Mouse (Mus musculus) hindbrain, embryonic 12.5 days (tissue): Measurements from ENCODE around the gene Zfp963. TPM values are rescaled to one million over a fixed set of nuclear protein-coding genes. Genes with fewer than 3 reads are reported as not detected.

Source experiments
- ATAC-seq: fragments of 200-750 bp; cut with Nextera tagmentation; 2 replicates; pipeline ENCODE4 v1.8.0; 2017; ENCODE audit warnings: moderate TSS enrichment; ENCODE audit not compliant: low FRiP score
- H3K27ac ChIP-seq: fragments of 300-500 bp; sonication (generic); 2 replicates; pipeline ENCODE4 v1.5.1; 2016; ENCODE audit warnings: mild to moderate bottlenecking
- H3K27me3 ChIP-seq: fragments of 300-500 bp; sonication (generic); 2 replicates; pipeline ENCODE4 v1.6.1; 2016; ENCODE audit warnings: mild to moderate bottlenecking
- H3K36me3 ChIP-seq: fragments of 300-500 bp; sonication (generic); 2 replicates; pipeline ENCODE4 v1.6.1; 2016; ENCODE audit warnings: mild to moderate bottlenecking
- H3K4me1 ChIP-seq: fragments of 300-500 bp; sonication (generic); 2 replicates; pipeline ENCODE4 v1.6.1; 2016
- H3K4me2 ChIP-seq: fragments of 300-500 bp; sonication (generic); replicated peaks from 2 replicates; pipeline ENCODE4 v1.6.1; 2016; ENCODE audit warnings: mild to moderate bottlenecking
- H3K4me3 ChIP-seq: fragments of 300-500 bp; sonication (generic); 2 replicates; pipeline ENCODE4 v1.5.1; 2016; ENCODE audit warnings: mild to moderate bottlenecking
- H3K9ac ChIP-seq: fragments of 300-500 bp; sonication (generic); 2 replicates; pipeline ENCODE4 v1.6.1; 2016; ENCODE audit warnings: mild to moderate bottlenecking, moderate library complexity
- H3K9me3 ChIP-seq: fragments of 300-500 bp; sonication (generic); replicated peaks from 2 replicates; pipeline ENCODE4 v1.6.1; 2016; ENCODE audit warnings: mild to moderate bottlenecking
- WGBS: fragments of 180-500 bp; shearing (Covaris S2); methylation state at CpG from one replicate; pipeline ENCODE4 v1.1.7; 2016; 5-methylcytosine and 5-hydroxymethylcytosine counted together
- polyA plus RNA-seq: library from polyadenylated mRNA; unstranded; fragments of >200 nt; fragmentation: Nextera tagmentation; extraction: Ambion mirVana; gene quantifications from 2 replicates; pipeline ENCODE4 v1.2.1, GENCODE M21; 2016

The Zfp963 gene
- polyA plus RNA-seq, 1 experiment from 2014 or later, result 7.3 TPM

GRCm38 (mm10) chr8:69789105-69789504, 39.3 kb upstream of the Zfp963 start:
- H3K9me3 ChIP-seq, result no peaks in the 10 kb centered on the region
- no peak for ATAC-seq
- no peak overlapping the region for H3K27ac ChIP-seq
- H3K27me3 ChIP-seq, result no peaks in the 10 kb centered on the region
- H3K4me2 ChIP-seq, result no peak overlapping the region
- no peak overlapping the region for H3K4me3 ChIP-seq
- H3K36me3 ChIP-seq, result peaks cover 6% of the 10 kb centered on the region
- no peak overlapping the region for H3K9ac ChIP-seq
- H3K4me1 ChIP-seq, result peaks cover 22% of the 10 kb centered on the region
- 92% methylated on average over 5 of the region's 5 CpGs for WGBS

- WGBS, result 75% methylated on average over 10 of the region's 12 CpGs
- no peak overlapping the region for H3K4me3 ChIP-seq
- no peak for ATAC-seq
- no peak overlapping the region for H3K9ac ChIP-seq
- H3K4me2 ChIP-seq, result no peak overlapping the region
- H3K27ac ChIP-seq, result no peak overlapping the region
- no peaks in the 10 kb centered on the region for H3K9me3 ChIP-seq
- peaks cover 13% of the 10 kb centered on the region for H3K4me1 ChIP-seq
- no peaks in the 10 kb centered on the region for H3K27me3 ChIP-seq
- no peaks in the 10 kb centered on the region for H3K36me3 ChIP-seq
Measured at GRCm38 (mm10) chr8:69777111-69777510, 27.3 kb upstream of the Zfp963 start.

GRCm38 (mm10) chr8:69775149-69775534, 25.4 kb upstream of the Zfp963 start:
- H3K9ac ChIP-seq, result peak overlapping the region; percentile 90; the same call in 1 of the 2 replicates
- peak overlapping the region; percentile 100 for H3K27ac ChIP-seq
- peak overlapping the region; percentile 74 for H3K4me3 ChIP-seq
- peak; percentile 36 for ATAC-seq
- WGBS, result 55% methylated on average over 2 of the region's 2 CpGs
- no peaks in the 10 kb centered on the region for H3K27me3 ChIP-seq
- H3K9me3 ChIP-seq, result no peaks in the 10 kb centered on the region
- peak overlapping the region; percentile 66 for H3K4me2 ChIP-seq
- no peaks in the 10 kb centered on the region; the same call in 1 of the 2 replicates for H3K36me3 ChIP-seq
- H3K4me1 ChIP-seq, result peaks cover 17% of the 10 kb centered on the region

GRCm38 (mm10) chr8:69774503-69775148, 24.9 kb upstream of the Zfp963 start, which contains the start of gene Gm20422:
TSS of gene Gm20422 (minus strand) at chr8:69774886.
- peak within 1 kb of the TSS; percentile 74 for H3K4me3 ChIP-seq
- peak within 1 kb of the TSS; percentile 66 for H3K4me2 ChIP-seq
- peak within 1 kb of the TSS; percentile 90 for H3K9ac ChIP-seq
- no peaks in the 10 kb centered on the region for H3K27me3 ChIP-seq
- H3K4me1 ChIP-seq, result peaks cover 17% of the 10 kb centered on the region
- H3K9me3 ChIP-seq, result no peaks in the 10 kb centered on the region
- H3K27ac ChIP-seq, result peak within 1 kb of the TSS; percentile 100
- under 1% methylated on average over 41 of the region's 41 CpGs for WGBS
- peaks cover under 1% of the 10 kb centered on the region for H3K36me3 ChIP-seq
- peak; percentile 99 for ATAC-seq

GRCm38 (mm10) chr8:69772106-69772505, 22.3 kb upstream of the Zfp963 start:
- H3K4me2 ChIP-seq, result no peak overlapping the region
- H3K27me3 ChIP-seq, result no peaks in the 10 kb centered on the region
- no peak overlapping the region for H3K9ac ChIP-seq
- WGBS, result 87% methylated on average over 2 of the region's 2 CpGs
- H3K9me3 ChIP-seq, result no peaks in the 10 kb centered on the region
- no peak overlapping the region for H3K27ac ChIP-seq
- H3K36me3 ChIP-seq, result peaks cover 26% of the 10 kb centered on the region
- ATAC-seq, result no peak
- peaks cover 17% of the 10 kb centered on the region for H3K4me1 ChIP-seq
- H3K4me3 ChIP-seq, result no peak overlapping the region

- no peak for ATAC-seq
- no peak overlapping the region for H3K4me3 ChIP-seq
- H3K9me3 ChIP-seq, result peaks cover 4% of the 10 kb centered on the region
- 92% methylated on average over 9 of the region's 9 CpGs for WGBS
- peaks cover 17% of the 10 kb centered on the region for H3K4me1 ChIP-seq
- no peaks in the 10 kb centered on the region for H3K27me3 ChIP-seq
- peaks cover 34% of the 10 kb centered on the region for H3K36me3 ChIP-seq
- no peak overlapping the region for H3K27ac ChIP-seq
- H3K9ac ChIP-seq, result no peak overlapping the region
- no peak overlapping the region for H3K4me2 ChIP-seq
Measured at GRCm38 (mm10) chr8:69771221-69771620, 21.5 kb upstream of the Zfp963 start.

GRCm38 (mm10) chr8:69761814-69762445, 12.2 kb upstream of the Zfp963 start:
- 96% methylated on average over 4 of the region's 4 CpGs for WGBS
- no peak for ATAC-seq
- no peak overlapping the region for H3K4me3 ChIP-seq
- peaks cover 5% of the 10 kb centered on the region for H3K9me3 ChIP-seq
- H3K27ac ChIP-seq, result no peak overlapping the region
- no peak overlapping the region for H3K4me2 ChIP-seq
- no peak overlapping the region for H3K9ac ChIP-seq
- peaks cover 72% of the 10 kb centered on the region for H3K36me3 ChIP-seq
- no peaks in the 10 kb centered on the region for H3K27me3 ChIP-seq
- no peaks in the 10 kb centered on the region for H3K4me1 ChIP-seq

GRCm38 (mm10) chr8:69758316-69758715, 8.5 kb upstream of the Zfp963 start:
- Histone ChIP-seq H3K27ac (no peak overlapping the region), H3K9me3 (no peaks in the 10 kb centered on the region), H3K4me1 (no peaks in the 10 kb centered on the region), H3K9ac (no peak overlapping the region), H3K4me3 (no peak overlapping the region), H3K4me2 (no peak overlapping the region), H3K27me3 (no peaks in the 10 kb centered on the region), H3K36me3 (peaks cover 45% of the 10 kb centered on the region)
- WGBS, result 95% methylated on average over 5 of the region's 5 CpGs
- no peak for ATAC-seq

- ATAC-seq, result no peak
- Histone ChIP-seq H3K9me3 (no peaks in the 10 kb centered on the region), H3K27me3 (no peaks in the 10 kb centered on the region), H3K9ac (no peak overlapping the region), H3K4me2 (no peak overlapping the region), H3K4me3 (no peak overlapping the region), H3K4me1 (peaks cover 9% of the 10 kb centered on the region), H3K36me3 (peaks cover 8% of the 10 kb centered on the region), H3K27ac (no peak overlapping the region)
- 87% methylated on average over 2 of the region's 2 CpGs for WGBS
Measured at GRCm38 (mm10) chr8:69752437-69752836, 2.7 kb upstream of the Zfp963 start.

- no peak for ATAC-seq
- Histone ChIP-seq H3K27me3 (no peaks in the 10 kb centered on the region), H3K9ac (no peak overlapping the region), H3K27ac (no peak overlapping the region), H3K36me3 (peaks cover 19% of the 10 kb centered on the region), H3K4me2 (no peak overlapping the region), H3K4me3 (no peak overlapping the region), H3K9me3 (no peaks in the 10 kb centered on the region), H3K4me1 (no peaks in the 10 kb centered on the region)
- WGBS, result 86% methylated on average over 2 of the region's 2 CpGs
Measured at GRCm38 (mm10) chr8:69741231-69741630, 8.5 kb downstream of the Zfp963 start.

- no peaks in the 10 kb centered on the region for H3K4me1 ChIP-seq
- no peak for ATAC-seq
- no peaks in the 10 kb centered on the region for H3K27me3 ChIP-seq
- H3K9me3 ChIP-seq, result no peaks in the 10 kb centered on the region
- H3K4me3 ChIP-seq, result no peak overlapping the region
- 89% methylated on average over 6 of the region's 6 CpGs for WGBS
- H3K27ac ChIP-seq, result no peak overlapping the region
- no peak overlapping the region for H3K9ac ChIP-seq
- no peak overlapping the region for H3K4me2 ChIP-seq
- H3K36me3 ChIP-seq, result peaks cover 19% of the 10 kb centered on the region
Measured at GRCm38 (mm10) chr8:69740763-69741162, 9.0 kb downstream of the Zfp963 start.

- H3K27ac ChIP-seq, result no peak overlapping the region
- no peaks in the 10 kb centered on the region for H3K36me3 ChIP-seq
- no peaks in the 10 kb centered on the region for H3K9me3 ChIP-seq
- H3K4me3 ChIP-seq, result no peak overlapping the region
- H3K4me1 ChIP-seq, result no peaks in the 10 kb centered on the region
- H3K4me2 ChIP-seq, result no peak overlapping the region
- 80% methylated on average over 1 of the region's 1 CpGs for WGBS
- H3K9ac ChIP-seq, result no peak overlapping the region
- no peak for ATAC-seq
- no peaks in the 10 kb centered on the region for H3K27me3 ChIP-seq
Measured at GRCm38 (mm10) chr8:69735495-69735894, 14.3 kb downstream of the Zfp963 start.

- ATAC-seq, result peak; percentile 57
- H3K36me3 ChIP-seq, result 0 out of 2 replicates have a peak, but pooled peaks cover 5% of the 10 kb centered on the region
- peak overlapping the region; percentile 51 for H3K4me2 ChIP-seq
- H3K27ac ChIP-seq, result peak overlapping the region; percentile 64; the same call in 1 of the 2 replicates
- no peaks in the 10 kb centered on the region for H3K9me3 ChIP-seq
- 45% methylated on average over 5 of the region's 5 CpGs for WGBS
- H3K4me3 ChIP-seq, result peak overlapping the region; percentile 93
- no peaks in the 10 kb centered on the region for H3K27me3 ChIP-seq
- H3K4me1 ChIP-seq, result peaks cover 14% of the 10 kb centered on the region
- 0 out of 2 replicates have a peak overlapping the region, but pooled peaks have one; percentile 32 for H3K9ac ChIP-seq
Measured at GRCm38 (mm10) chr8:69717232-69717580, 32.6 kb downstream of the Zfp963 start.
